Mouse (Mus musculus): ENCODE measurements at regions not wholly inside any gene's neighbourhood (a gene's known extent, or its start where the extent isn't known, plus 50 kb on each side); places are given as distances from the start of the nearest gene placed in this dataset.

GRCm38 (mm10) chr5:64499131-64499530, 304.1 kb upstream of the Klf3 start:
- TF ChIP-seq POLR2A (IDR thresholded peaks at IDR 0.05; ENCODE audit: control insufficient read depth, extremely low read depth, insufficient read depth, low read length, poor library complexity) = no peak
- no peak for TF ChIP-seq CTCF (IDR thresholded peaks at IDR 0.05; ENCODE audit: borderline replicate concordance, control insufficient read depth, extremely low read depth, insufficient read depth, low read length, poor library complexity)

Data from thymus, adult 2 months (tissue).